Mouse (Mus musculus) megakaryocyte, embryonic 14.5 days (primary cell): Measurements from ENCODE around the gene Ech1.

Experiments used
- FLI1 ChIP-seq: IDR thresholded peaks from 2 replicates; pipeline ENCODE4 v1.6.1; 2012; ENCODE audit warnings: low read length, inconsistent platforms, mixed read lengths
- GATA1 ChIP-seq: IDR thresholded peaks from 3 replicates; pipeline ENCODE4 v1.6.1; 2012; ENCODE audit warnings: mixed read lengths, low read length, inconsistent platforms, borderline replicate concordance

GRCm38 (mm10) chr7:28822556-28822955 lies 2.5 kb upstream of the Ech1 start:
- TF ChIP-seq GATA1 (no peak), FLI1 (no peak)
